Mouse (Mus musculus): ENCODE results near the gene Stac3.

DNA sequence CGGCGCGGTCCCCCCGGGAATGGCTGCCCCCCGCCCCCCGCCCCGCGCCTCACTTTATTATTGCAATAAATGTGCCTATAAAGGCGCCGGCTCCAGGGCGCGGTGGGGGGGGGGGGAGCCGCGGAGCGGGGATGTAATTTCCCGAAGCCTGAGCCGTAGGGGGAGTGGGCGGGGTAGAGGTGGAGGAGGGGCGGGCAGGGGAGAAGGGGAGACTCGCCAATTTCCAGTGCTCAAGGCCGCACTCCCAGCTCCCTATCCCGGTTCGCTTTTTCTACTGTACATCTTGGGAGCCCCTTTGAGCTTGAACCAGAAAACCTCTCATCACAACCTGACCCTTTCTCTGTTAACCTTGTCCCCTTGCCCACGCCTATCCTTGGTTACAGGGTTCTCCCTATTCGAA lies 29.5 kb downstream of the Stac3 start:
- TF ChIP-seq POLR2A (IDR thresholded peaks at IDR 0.05; ENCODE audit: borderline replicate concordance, extremely low read depth, low read depth, low read length): no peak
- no peak for TF ChIP-seq CTCF (IDR thresholded peaks at IDR 0.05; ENCODE audit: insufficient read depth, low read length)

Measured in lung, adult 2 months (tissue).